Mouse (Mus musculus): ENCODE measurements around the gene Cav2. TPM values are rescaled to one million over a fixed set of nuclear protein-coding genes. Genes with fewer than 3 reads are reported as not detected.

Cav2 gene
- total and polyA plus RNA-seq, 3 experiments, result 0.08 TPM; not detected in 2

DNA sequence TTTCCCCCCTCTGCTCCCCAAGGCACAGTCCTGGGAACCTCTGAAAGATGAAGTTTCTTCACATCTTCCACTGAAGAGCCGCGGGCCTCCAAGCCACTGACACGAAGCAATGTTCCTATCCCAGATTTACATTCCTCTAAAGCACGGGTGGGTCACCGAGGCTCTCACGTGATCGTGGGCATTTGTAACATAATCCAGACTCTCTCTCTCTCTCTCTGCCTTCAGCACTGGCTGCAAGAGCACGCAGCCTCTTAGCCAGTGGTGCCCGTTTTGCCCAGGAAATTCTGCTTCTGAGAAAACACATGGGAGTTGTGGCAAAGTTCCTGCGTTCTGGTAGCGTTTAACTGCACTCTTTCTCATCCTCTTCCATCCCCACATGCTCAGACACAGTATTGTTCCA lies 46.2 kb downstream of the Cav2 start:
- in situ Hi-C loops (cut with MboI; ENCODE audit: low pct_ligation_motif_present, low pct_unique_long_range_greater_than_20kb, low sequenced_read_pairs) (no loop called here), dilution Hi-C loops (cut with MboI; ENCODE audit: extremely low pct_ligation_motif_present, extremely low pct_unique_long_range_greater_than_20kb, low sequenced_read_pairs) (no loop called here)
- DNase-seq (ENCODE audit: extremely low read depth), result no peak
- H3K36me3 ChIP-seq (replicated peaks in 1 of 2; ENCODE audit: control insufficient read depth in 1 of 2, insufficient read depth in 1 of 2, low read length in 1 of 2), result no peaks in the 10 kb centered on the region
- H3K4me2 ChIP-seq (ENCODE audit: insufficient read depth, low read depth, poor library complexity, severe bottlenecking), result no peak overlapping the region
- no peaks in the 10 kb centered on the region for H3K9me3 ChIP-seq (replicated peaks; ENCODE audit: low read length)
- no peak overlapping the region for H3K9ac ChIP-seq (ENCODE audit: insufficient read depth, low read depth)
- no peak overlapping the region for H3K27ac ChIP-seq (ENCODE audit: insufficient read depth, low read depth)
- H3K4me1 ChIP-seq (ENCODE audit: control insufficient read depth in 1 of 2, insufficient read depth in 2 of 2), result no peaks in the 10 kb centered on the region
- no peaks in the 10 kb centered on the region for H3K79me2 ChIP-seq (replicated peaks; ENCODE audit: control insufficient read depth, extremely low read depth, insufficient read depth, poor library complexity, severe bottlenecking)
- H3K4me3 ChIP-seq (replicated peaks in 1 of 3; ENCODE audit: low read depth in 2 of 3, low read length in 2 of 3, poor library complexity in 1 of 3), result no peak overlapping the region
- TF ChIP-seq IRF4 (IDR thresholded peaks at IDR 0.05; ENCODE audit: low read depth, low read length) (no peak), PAX5 (IDR thresholded peaks at IDR 0.05; ENCODE audit: low read length) (no peak), MXI1 (IDR thresholded peaks at IDR 0.05; ENCODE audit: low read depth, low read length) (no peak), UBTF (IDR thresholded peaks at IDR 0.05; ENCODE audit: low read depth, low read length) (no peak), MEF2A (IDR thresholded peaks at IDR 0.05; ENCODE audit: borderline replicate concordance, low read depth, low read length) (no peak), JUND (conservative IDR thresholded peaks at IDR 0.05; ENCODE audit: low read depth, low read length) (no peak)
- H3K27me3 ChIP-seq (replicated peaks), result no peaks in the 10 kb centered on the region

DNA sequence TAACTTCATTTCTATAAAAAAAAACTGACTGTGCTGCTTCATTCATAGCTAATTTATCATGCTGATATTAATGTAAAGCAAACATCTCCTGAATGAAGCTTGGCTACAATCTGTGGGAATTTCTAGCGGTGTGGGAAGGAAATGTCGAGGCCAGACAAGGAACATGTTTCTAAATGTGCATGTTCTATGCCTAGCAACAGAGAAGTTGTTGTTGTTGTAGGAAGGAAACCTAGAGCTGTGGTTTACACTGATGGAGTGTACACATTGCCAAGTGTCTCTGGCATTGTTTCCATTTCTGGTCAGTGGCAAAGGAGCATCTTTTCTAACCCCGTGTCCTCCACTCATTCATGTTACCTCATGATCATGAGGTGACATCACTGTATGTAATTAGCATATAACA lies 48.8 kb downstream of the Cav2 start:
- H3K79me2 ChIP-seq (replicated peaks; ENCODE audit: control insufficient read depth, extremely low read depth, insufficient read depth, poor library complexity, severe bottlenecking), result no peaks in the 10 kb centered on the region
- H3K36me3 ChIP-seq (replicated peaks in 1 of 2; ENCODE audit: control insufficient read depth in 1 of 2, insufficient read depth in 1 of 2, low read length in 1 of 2), result no peaks in the 10 kb centered on the region

DNA sequence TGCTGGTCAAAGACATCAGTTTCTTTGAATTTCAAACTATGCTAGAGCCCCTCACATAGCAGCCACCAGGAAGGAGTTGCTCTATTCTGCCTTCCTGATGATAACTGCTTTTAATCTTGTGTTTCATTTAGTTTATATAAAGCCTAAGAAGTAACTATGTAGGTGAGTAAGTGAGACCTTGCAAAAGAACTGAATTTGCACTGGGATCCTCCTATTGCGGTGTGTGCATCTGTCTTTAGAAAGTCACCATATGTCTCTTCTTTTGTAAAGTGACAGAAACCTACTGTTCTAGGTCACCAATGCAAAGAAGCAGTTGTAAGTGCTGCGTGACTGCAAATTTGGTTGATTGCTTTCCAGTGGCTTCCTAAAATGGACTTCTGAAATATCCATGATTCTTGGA lies 56.7 kb downstream of the Cav2 start:
- H3K9ac ChIP-seq (ENCODE audit: insufficient read depth, low read depth), result no peak overlapping the region
- in situ Hi-C loops (cut with MboI; ENCODE audit: low pct_ligation_motif_present, low pct_unique_long_range_greater_than_20kb, low sequenced_read_pairs) (no loop called here), dilution Hi-C loops (cut with MboI; ENCODE audit: extremely low pct_ligation_motif_present, extremely low pct_unique_long_range_greater_than_20kb, low sequenced_read_pairs) (no loop called here)
- no peak overlapping the region for H3K4me3 ChIP-seq (replicated peaks in 1 of 3; ENCODE audit: low read depth in 2 of 3, low read length in 2 of 3, poor library complexity in 1 of 3)
- no peaks in the 10 kb centered on the region for H3K9me3 ChIP-seq (replicated peaks; ENCODE audit: low read length)
- H3K36me3 ChIP-seq (replicated peaks in 1 of 2; ENCODE audit: control insufficient read depth in 1 of 2, insufficient read depth in 1 of 2, low read length in 1 of 2), result no peaks in the 10 kb centered on the region
- DNase-seq (ENCODE audit: extremely low read depth), result no peak
- no peak overlapping the region for H3K27ac ChIP-seq (ENCODE audit: insufficient read depth, low read depth)
- H3K27me3 ChIP-seq (replicated peaks), result no peaks in the 10 kb centered on the region
- H3K4me1 ChIP-seq (ENCODE audit: control insufficient read depth in 1 of 2, insufficient read depth in 2 of 2), result peaks cover 4 to 25% of the 10 kb centered on the region in 2 experiments
- H3K79me2 ChIP-seq (replicated peaks; ENCODE audit: control insufficient read depth, extremely low read depth, insufficient read depth, poor library complexity, severe bottlenecking), result no peaks in the 10 kb centered on the region
- no peak for TF ChIP-seq ZMIZ1 (IDR thresholded peaks at IDR 0.05; ENCODE audit: low read depth, low read length)
- no peak for TF ChIP-seq MXI1 (IDR thresholded peaks at IDR 0.05; ENCODE audit: low read depth, low read length)
- no peak for TF ChIP-seq GABPA (IDR thresholded peaks at IDR 0.05; ENCODE audit: insufficient replicate concordance, low read depth, low read length)
- no peak for TF ChIP-seq IRF4 (IDR thresholded peaks at IDR 0.05; ENCODE audit: low read depth, low read length)
- no peak for TF ChIP-seq ELF1 (IDR thresholded peaks at IDR 0.05; ENCODE audit: low read depth, low read length)
- TF ChIP-seq HCFC1 (IDR thresholded peaks at IDR 0.05; ENCODE audit: low read depth, low read length), result no peak
- TF ChIP-seq PAX5 (IDR thresholded peaks at IDR 0.05; ENCODE audit: low read length), result no peak
- TF ChIP-seq JUND (conservative IDR thresholded peaks at IDR 0.05; ENCODE audit: low read depth, low read length), result no peak
- TF ChIP-seq TBP (conservative IDR thresholded peaks at IDR 0.05; ENCODE audit: low read depth, low read length), result no peak
- no peak for TF ChIP-seq BHLHE40 (IDR thresholded peaks at IDR 0.05; ENCODE audit: low read depth, low read length)
- TF ChIP-seq JUN (IDR thresholded peaks at IDR 0.05; ENCODE audit: insufficient read depth, low read depth, low read length), result no peak
- TF ChIP-seq CTCF (conservative IDR thresholded peaks at IDR 0.05 in 1 of 2, IDR thresholded peaks at IDR 0.05 in 1 of 2; ENCODE audit: low read depth in 2 of 2, low read length in 2 of 2), result no peak
- no peak for TF ChIP-seq MAZ (IDR thresholded peaks at IDR 0.05; ENCODE audit: low read depth, low read length)
- TF ChIP-seq ETS1 (conservative IDR thresholded peaks at IDR 0.05; ENCODE audit: low read depth, low read length), result no peak
- no peak for TF ChIP-seq MYC (IDR thresholded peaks at IDR 0.05; ENCODE audit: low read depth, low read length)
- no peak for TF ChIP-seq SIN3A (IDR thresholded peaks at IDR 0.05; ENCODE audit: low read length)
- no peak for TF ChIP-seq RCOR1 (conservative IDR thresholded peaks at IDR 0.05; ENCODE audit: low read depth, low read length)
- TF ChIP-seq UBTF (IDR thresholded peaks at IDR 0.05; ENCODE audit: low read depth, low read length), result no peak
- no peak for TF ChIP-seq MEF2A (IDR thresholded peaks at IDR 0.05; ENCODE audit: borderline replicate concordance, low read depth, low read length)
- H3K4me2 ChIP-seq (ENCODE audit: insufficient read depth, low read depth, poor library complexity, severe bottlenecking), result no peak overlapping the region

More for the DNA sequence above, 48.8 kb downstream of the Cav2 start:
- Histone ChIP-seq H3K4me1 (ENCODE audit: control insufficient read depth in 1 of 2, insufficient read depth in 2 of 2) (no peaks in the 10 kb centered on the region), H3K4me2 (ENCODE audit: insufficient read depth, low read depth, poor library complexity, severe bottlenecking) (no peak overlapping the region), H3K9ac (ENCODE audit: insufficient read depth, low read depth) (no peak overlapping the region), H3K9me3 (replicated peaks; ENCODE audit: low read length) (no peaks in the 10 kb centered on the region), H3K27me3 (replicated peaks) (no peaks in the 10 kb centered on the region), H3K27ac (ENCODE audit: insufficient read depth, low read depth) (no peak overlapping the region), H3K4me3 (replicated peaks in 1 of 3; ENCODE audit: low read depth in 2 of 3, low read length in 2 of 3, poor library complexity in 1 of 3) (no peak overlapping the region)
- DNase-seq (ENCODE audit: extremely low read depth), result no peak
- dilution Hi-C loops (cut with MboI; ENCODE audit: extremely low pct_ligation_motif_present, extremely low pct_unique_long_range_greater_than_20kb, low sequenced_read_pairs), result no loop called here
- in situ Hi-C loops (cut with MboI; ENCODE audit: low pct_ligation_motif_present, low pct_unique_long_range_greater_than_20kb, low sequenced_read_pairs), result no loop called here
- TF ChIP-seq ETS1 (conservative IDR thresholded peaks at IDR 0.05; ENCODE audit: low read depth, low read length), result no peak
- no peak for TF ChIP-seq EP300 (IDR thresholded peaks at IDR 0.05; ENCODE audit: low read length)
- no peak for TF ChIP-seq ZKSCAN1 (IDR thresholded peaks at IDR 0.05; ENCODE audit: borderline replicate concordance, low read depth, low read length)
- TF ChIP-seq CTCF (conservative IDR thresholded peaks at IDR 0.05 in 1 of 2, IDR thresholded peaks at IDR 0.05 in 1 of 2; ENCODE audit: low read depth in 2 of 2, low read length in 2 of 2), result no peak
